Mouse (Mus musculus) kidney, adult 2 months (tissue): Measurements from ENCODE around the gene Kcnn1.

Experiments used
- CTCF ChIP-seq: fragments of 200-500 bp; conservative IDR thresholded peaks from 2 replicates; pipeline ENCODE4 v1.5.1; 2011; ENCODE audit warnings: low read depth, mild to moderate bottlenecking, control low read depth, low read length, moderate library complexity, mixed read lengths; ENCODE audit not compliant: insufficient read depth, insufficient read length
- POLR2A ChIP-seq: fragments of 200-500 bp; IDR thresholded peaks from one replicate; pipeline ENCODE4 v1.6.1; 2011; ENCODE audit warnings: low read depth, low read length, control low read depth

GRCm38 (mm10) chr8:70812055-70812454 lies 51.0 kb downstream of the Kcnn1 start:
- TF ChIP-seq POLR2A = no peak
- no peak for TF ChIP-seq CTCF
